Mouse (Mus musculus): ENCODE data around the gene Ifna4.
"Not testable (repeated sequence)": the region's sequence is repeated elsewhere in the genome, so short reads cannot be mapped to it uniquely, and the experiment has no call there.

Ifna4 gene

GRCm38 (mm10) chr4:88841438-88841911 is at the start of gene Ifna4:
Gene Ifna4 (plus strand): TSS chr4:88841861.
- no peak for DNase-seq

- peak; percentile 42 for DNase-seq
Measured at GRCm38 (mm10) chr4:88793936-88794675, 47.6 kb upstream of the Ifna4 start, which contains the start of gene Gm13275. Gene Gm13275 (plus strand): TSS chr4:88794487.

GRCm38 (mm10) chr4:88797097-88797496 is 44.6 kb upstream of the Ifna4 start, which contains the start of gene Gm13279:
Gene Gm13279 (plus strand): TSS chr4:88797397.
- DNase-seq = not testable (repeated sequence)

- DNase-seq = not testable (repeated sequence)
Measured at GRCm38 (mm10) chr4:88799365-88799764, 42.3 kb upstream of the Ifna4 start, which contains the start of gene Gm13285. Gene Gm13285 (plus strand): TSS chr4:88799665.

- not testable (repeated sequence) for DNase-seq
Measured at GRCm38 (mm10) chr4:88802954-88803353, 38.7 kb upstream of the Ifna4 start, which contains the start of gene Gm13287. Gene Gm13287 (plus strand): TSS chr4:88803254.

- not testable (repeated sequence) for DNase-seq
Measured at GRCm38 (mm10) chr4:88805231-88805630, 36.4 kb upstream of the Ifna4 start, which contains the start of gene Gm13288. Gene Gm13288 (plus strand): TSS chr4:88805531.

- DNase-seq = peak; percentile 34
Measured at GRCm38 (mm10) chr4:88805761-88806160, 35.9 kb upstream of the Ifna4 start.

- no peak for DNase-seq
Measured at GRCm38 (mm10) chr4:88815928-88816327, 25.7 kb upstream of the Ifna4 start, which contains the start of gene Ifna7. Gene Ifna7 (plus strand): TSS chr4:88816228.

GRCm38 (mm10) chr4:88819659-88820058 is 22.0 kb upstream of the Ifna4 start, which contains the start of gene Ifna11:
Gene Ifna11 (plus strand): TSS chr4:88819959.
- no peak for DNase-seq

- no peak for DNase-seq
Measured at GRCm38 (mm10) chr4:88822995-88823394, 18.7 kb upstream of the Ifna4 start.

GRCm38 (mm10) chr4:88827116-88827515 is 14.5 kb upstream of the Ifna4 start, which contains the start of gene Ifna6:
Gene Ifna6 (plus strand): TSS chr4:88827416.
- not testable (repeated sequence) for DNase-seq

GRCm38 (mm10) chr4:88830523-88830922 is 11.1 kb upstream of the Ifna4 start:
- peak; percentile 22 for DNase-seq

GRCm38 (mm10) chr4:88835225-88835624 is 6.4 kb upstream of the Ifna4 start, which contains the start of gene Ifna5:
Gene Ifna5 (plus strand): TSS chr4:88835525.
- DNase-seq = not testable (repeated sequence)

GRCm38 (mm10) chr4:88838828-88839227 is 2.8 kb upstream of the Ifna4 start:
- DNase-seq = peak; percentile 4

GRCm38 (mm10) chr4:88840058-88840457 is 1.6 kb upstream of the Ifna4 start:
- no peak for DNase-seq

- DNase-seq = no peak
Measured at GRCm38 (mm10) chr4:88845334-88845733, 3.7 kb downstream of the Ifna4 start.

- no peak for DNase-seq
Measured at GRCm38 (mm10) chr4:88849698-88850097, 8.0 kb downstream of the Ifna4 start, which contains the start of gene Ifna1. Gene Ifna1 (plus strand): TSS chr4:88850087.

GRCm38 (mm10) chr4:88851026-88851763 is 9.5 kb downstream of the Ifna4 start:
- no peak for DNase-seq

GRCm38 (mm10) chr4:88859214-88859613 is 17.6 kb downstream of the Ifna4 start:
- no peak for DNase-seq

GRCm38 (mm10) chr4:88863309-88863708 is 21.6 kb downstream of the Ifna4 start:
- no peak for DNase-seq

- DNase-seq = peak; percentile 5
Measured at GRCm38 (mm10) chr4:88864599-88864998, 22.9 kb downstream of the Ifna4 start.

- no peak for DNase-seq
Measured at GRCm38 (mm10) chr4:88865011-88865569, 23.4 kb downstream of the Ifna4 start.
